Mouse (Mus musculus) myocyte (in vitro differentiated cells): ENCODE results near the gene Scarb1.

Experiments
- CEBPB ChIP-seq: IDR thresholded peaks from 2 replicates; pipeline ENCODE4 v1.6.1; 2011; ENCODE audit warnings: mild to moderate bottlenecking, moderate library complexity; ENCODE audit not compliant: poor library complexity, insufficient read depth, severe bottlenecking
- E2F4 ChIP-seq: IDR thresholded peaks from one replicate; pipeline ENCODE4 v1.6.1; 2011; ENCODE audit warnings: mild to moderate bottlenecking, control low read depth, moderate library complexity; ENCODE audit not compliant: insufficient read depth
- MAX ChIP-seq: IDR thresholded peaks from one replicate; pipeline ENCODE4 v1.6.1; 2011; ENCODE audit warnings: low read depth, mild to moderate bottlenecking, control low read depth
- MYOG ChIP-seq, 3 experiments: IDR thresholded peaks; one replicate each; pipeline ENCODE4 v1.6.1; 2011; ENCODE audit warnings: control low read depth in 2 of 3, low read depth in 2 of 3, mild to moderate bottlenecking in 2 of 3; ENCODE audit not compliant: insufficient read length in 2 of 3, control insufficient read depth in 1 of 3, insufficient read depth in 1 of 3
- POLR2A ChIP-seq: IDR thresholded peaks from one replicate; pipeline ENCODE4 v1.6.1; 2011; ENCODE audit warnings: low read depth, mild to moderate bottlenecking, control low read depth, moderate library complexity; ENCODE audit not compliant: insufficient read length
- POLR2AphosphoS2 ChIP-seq: IDR thresholded peaks from one replicate; pipeline ENCODE4 v1.6.1; 2011; ENCODE audit warnings: low read depth, control low read depth; ENCODE audit not compliant: insufficient read length
- REST ChIP-seq: IDR thresholded peaks from one replicate; pipeline ENCODE4 v1.6.1; 2011; ENCODE audit warnings: mild to moderate bottlenecking, control low read depth, moderate library complexity; ENCODE audit not compliant: insufficient read depth, insufficient read length
- SRF ChIP-seq: IDR thresholded peaks from one replicate; pipeline ENCODE4 v1.6.1; 2011; ENCODE audit warnings: low read depth; ENCODE audit not compliant: control insufficient read depth, insufficient read length
- TCF12 ChIP-seq: IDR thresholded peaks from one replicate; pipeline ENCODE4 v1.6.1; 2011; ENCODE audit warnings: mild to moderate bottlenecking, control low read depth; ENCODE audit not compliant: poor library complexity, insufficient read depth, severe bottlenecking
- TCF3 ChIP-seq: IDR thresholded peaks from one replicate; pipeline ENCODE4 v1.6.1; 2011; ENCODE audit warnings: low read depth, control low read depth; ENCODE audit not compliant: insufficient read length
- USF1 ChIP-seq: IDR thresholded peaks from one replicate; pipeline ENCODE4 v1.6.1; 2011; ENCODE audit warnings: low read depth, mild to moderate bottlenecking, control low read depth, moderate library complexity

DNA sequence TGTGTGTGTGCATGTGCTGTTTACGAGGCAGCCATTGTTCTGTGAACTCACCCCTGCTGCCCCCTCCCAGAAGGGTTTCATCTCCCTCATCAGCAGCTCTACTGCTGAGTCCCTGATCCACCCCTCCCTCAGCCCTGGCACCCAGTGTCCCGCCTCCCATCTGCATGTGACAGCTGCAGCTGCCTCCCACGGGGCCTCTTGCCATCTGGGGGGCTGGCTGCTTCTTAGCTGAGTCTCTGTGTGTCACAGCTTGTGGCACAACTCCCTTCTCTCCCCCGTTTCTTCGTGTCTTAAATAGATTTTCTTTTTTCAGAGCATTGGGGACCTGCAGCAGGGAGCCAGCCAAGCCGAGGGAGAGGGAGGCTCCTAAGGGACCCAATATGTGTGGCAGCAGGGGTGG lies 97.0 kb downstream of the Scarb1 start:
- no peak for TF ChIP-seq USF1
- no peak for TF ChIP-seq POLR2A
- TF ChIP-seq CEBPB: no peak
- TF ChIP-seq E2F4: no peak
- TF ChIP-seq POLR2AphosphoS2: no peak
- TF ChIP-seq TCF3: peak; percentile 87
- peak; percentile 69 to 99 (median 96) for TF ChIP-seq MYOG (IDR thresholded peaks at IDR 0.05; ENCODE audit: control insufficient read depth in 1 of 3, insufficient read depth in 1 of 3, insufficient read length in 2 of 3, low read depth in 2 of 3)
- no peak for TF ChIP-seq SRF
- TF ChIP-seq MAX: no peak
- TF ChIP-seq TCF12: peak; percentile 89
- TF ChIP-seq REST: no peak
